Mouse (Mus musculus) liver, postnatal 0 days (tissue): ENCODE data around the gene Sacs. TPM values are rescaled to one million over a fixed set of nuclear protein-coding genes. Genes with fewer than 3 reads are reported as not detected.

ENCODE experiments used
- ATAC-seq: fragments of 200-750 bp; cut with Nextera tagmentation; 2 replicates; pipeline ENCODE4 v1.8.0; 2017; ENCODE audit warnings: mild to moderate bottlenecking, moderate library complexity
- DNase-seq: peaks from one replicate; pipeline ENCODE4 v3.0.0-alpha.2; 2016
- H3K27ac ChIP-seq: fragments of 300-500 bp; sonication (generic); 2 replicates; pipeline ENCODE4 v1.5.1; 2014; ENCODE audit warnings: antibody characterized with exemption, moderate library complexity, mild to moderate bottlenecking, low read depth
- H3K27me3 ChIP-seq: fragments of 300-500 bp; sonication (generic); 2 replicates; pipeline ENCODE4 v1.6.1; 2014; ENCODE audit warnings: low read length, control low read depth, mixed read lengths; ENCODE audit not compliant: insufficient read depth
- H3K36me3 ChIP-seq: fragments of 300-500 bp; sonication (generic); replicated peaks from 2 replicates; pipeline ENCODE4 v1.6.1; 2014; ENCODE audit warnings: mild to moderate bottlenecking, control low read depth, low read length, moderate library complexity, mixed read lengths; ENCODE audit not compliant: insufficient read depth
- H3K4me1 ChIP-seq: fragments of 300-500 bp; sonication (generic); 2 replicates; pipeline ENCODE4 v1.6.1; 2014; ENCODE audit warnings: antibody characterized with exemption, mild to moderate bottlenecking, control low read depth; ENCODE audit not compliant: insufficient read depth
- H3K4me2 ChIP-seq: fragments of 300-500 bp; sonication (generic); 2 replicates; pipeline ENCODE4 v1.6.1; 2014; ENCODE audit warnings: low read depth, mild to moderate bottlenecking, low read length, moderate library complexity, mixed read lengths
- H3K4me3 ChIP-seq: fragments of 300-500 bp; sonication (generic); 2 replicates; pipeline ENCODE4 v1.5.1; 2014; ENCODE audit warnings: low read depth, low read length
- H3K9ac ChIP-seq: fragments of 300-500 bp; sonication (generic); replicated peaks from 2 replicates; pipeline ENCODE4 v1.6.1; 2014; ENCODE audit warnings: mild to moderate bottlenecking, moderate library complexity
- H3K9me3 ChIP-seq: fragments of 300-500 bp; sonication (generic); 2 replicates; pipeline ENCODE4 v1.6.1; 2016; ENCODE audit warnings: mild to moderate bottlenecking, control low read depth, low read length, mixed read lengths
- CTCF ChIP-seq: sonication (generic); IDR thresholded peaks from 2 replicates; pipeline ENCODE4 v1.5.1; 2016; ENCODE audit warnings: antibody characterized with exemption, low read depth
- EP300 ChIP-seq: IDR thresholded peaks from 2 replicates; pipeline ENCODE4 v1.6.1; 2016; ENCODE audit warnings: antibody characterized with exemption, low read depth, mild to moderate bottlenecking
- WGBS: fragments of 180-500 bp; shearing (Covaris S2); extraction: QIAGEN DNeasy Blood & Tissue Kit; methylation state at CpG from one replicate; pipeline ENCODE4 v1.1.7; 2014; ENCODE audit not compliant: insufficient replicate concordance; 5-methylcytosine and 5-hydroxymethylcytosine counted together
- polyA plus RNA-seq: library from polyadenylated mRNA; unstranded; fragments of >200 nt; fragmentation: Nextera tagmentation; extraction: Ambion mirVana; gene quantifications from 2 replicates; pipeline ENCODE4 v1.2.1, GENCODE M21; 2015

The Sacs gene
- polyA plus RNA-seq, 1 experiment from 2014 or later, result 0.43 TPM

- no peak for TF ChIP-seq CTCF
- TF ChIP-seq EP300, result no peak
- H3K4me3 ChIP-seq, result no peak overlapping the region
- no peaks in the 10 kb centered on the region for H3K27me3 ChIP-seq
- 66% methylated on average over 9 of the region's 9 CpGs for WGBS
- H3K9ac ChIP-seq, result no peak overlapping the region
- no peak overlapping the region for H3K27ac ChIP-seq
- no peaks in the 10 kb centered on the region for H3K9me3 ChIP-seq
- no peak overlapping the region for H3K4me2 ChIP-seq
- DNase-seq, result no peak
- H3K4me1 ChIP-seq, result no peaks in the 10 kb centered on the region
- ATAC-seq, result no peak
- H3K36me3 ChIP-seq, result no peaks in the 10 kb centered on the region
Observed at GRCm38 (mm10) chr14:61238751-61239150, 100.5 kb downstream of the Sacs start.

- Histone ChIP-seq H3K4me3 (no peak overlapping the region), H3K9me3 (peaks cover 5% of the 10 kb centered on the region; the same call in 1 of the 2 replicates), H3K27me3 (no peaks in the 10 kb centered on the region), H3K27ac (no peak overlapping the region), H3K4me2 (no peak overlapping the region), H3K9ac (no peak overlapping the region), H3K4me1 (no peaks in the 10 kb centered on the region), H3K36me3 (no peaks in the 10 kb centered on the region)
- ATAC-seq (no peak), DNase-seq (no peak)
- TF ChIP-seq EP300 (no peak), CTCF (peak; percentile 69)
- WGBS, result 32% methylated on average over 6 of the region's 6 CpGs
Observed at GRCm38 (mm10) chr14:61242611-61243010, 104.4 kb downstream of the Sacs start.

DNA sequence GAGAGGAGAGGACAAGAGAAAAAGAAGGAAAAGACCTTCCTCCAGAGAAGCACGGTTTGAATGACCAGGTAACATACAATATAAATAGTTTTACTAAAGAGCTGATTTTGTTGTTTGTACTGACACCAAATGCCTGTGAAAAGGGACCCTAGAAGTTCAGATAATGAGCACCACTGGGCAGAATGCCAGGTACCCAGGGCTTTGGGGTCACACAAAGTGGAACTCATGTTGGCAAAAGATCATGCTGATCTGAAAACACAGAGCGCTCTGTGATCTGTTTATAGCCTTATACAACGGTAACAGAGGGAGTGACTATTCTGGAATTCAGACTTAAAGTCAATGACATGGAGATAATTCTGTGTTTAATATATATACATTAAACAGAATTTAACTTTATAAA lies 108.2 kb downstream of the Sacs start:
- no peaks in the 10 kb centered on the region for H3K27me3 ChIP-seq
- WGBS, result 77% methylated on average over 3 of the region's 3 CpGs
- no peak overlapping the region for H3K27ac ChIP-seq
- no peak overlapping the region for H3K4me2 ChIP-seq
- DNase-seq (no peak), ATAC-seq (no peak)
- no peaks in the 10 kb centered on the region for H3K36me3 ChIP-seq
- H3K4me1 ChIP-seq, result no peaks in the 10 kb centered on the region
- H3K4me3 ChIP-seq, result no peak overlapping the region
- no peak for TF ChIP-seq CTCF
- no peak for TF ChIP-seq EP300
- peaks cover 13% of the 10 kb centered on the region for H3K9me3 ChIP-seq
- no peak overlapping the region for H3K9ac ChIP-seq

DNA sequence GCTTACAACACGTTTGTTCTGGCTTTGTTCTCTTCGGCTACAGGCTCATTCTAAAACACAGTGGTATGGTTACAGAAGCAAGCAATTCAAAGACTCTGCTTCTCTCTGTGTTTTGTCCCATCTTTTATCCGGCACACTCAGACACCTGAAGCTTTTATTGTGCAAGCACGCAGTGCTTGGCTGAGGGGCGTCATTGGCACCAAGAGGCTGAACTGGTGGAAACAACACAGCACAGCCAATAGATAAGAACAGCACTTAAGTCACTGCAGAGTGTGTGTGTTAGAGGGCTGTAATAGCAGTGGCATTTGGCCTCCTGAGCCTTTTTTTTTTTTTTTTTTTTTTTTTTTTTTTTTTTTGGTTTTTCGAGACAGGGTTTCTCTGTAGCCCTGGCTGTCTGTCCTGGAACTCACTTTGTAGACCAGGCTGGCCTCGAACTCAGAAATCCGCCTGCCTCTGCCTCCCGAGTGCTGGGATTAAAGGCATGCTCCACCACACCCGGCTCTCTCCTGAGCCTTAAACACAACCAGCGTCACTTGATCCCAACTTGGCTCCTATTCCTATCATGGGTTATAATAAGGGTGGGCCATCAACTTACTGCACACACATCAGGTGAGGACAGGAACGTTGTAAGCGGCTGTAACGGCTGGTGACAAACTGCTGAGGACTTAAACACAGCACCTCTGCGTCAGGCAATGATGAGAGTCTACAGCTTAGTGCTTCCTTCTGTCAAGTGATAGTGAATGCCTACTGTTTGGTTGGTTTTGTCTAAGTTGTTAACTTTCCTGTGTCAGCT lies 114.5 kb downstream of the Sacs start:
- TF ChIP-seq CTCF (no peak), EP300 (no peak)
- Histone ChIP-seq H3K27ac (no peak overlapping the region), H3K4me1 (no peaks in the 10 kb centered on the region), H3K9ac (no peak overlapping the region), H3K4me2 (no peak overlapping the region), H3K27me3 (no peaks in the 10 kb centered on the region), H3K36me3 (no peaks in the 10 kb centered on the region), H3K9me3 (peaks cover 7% of the 10 kb centered on the region; the same call in 1 of the 2 replicates), H3K4me3 (no peak overlapping the region)
- 79% methylated on average over 15 of the region's 15 CpGs for WGBS
- DNase-seq (no peak), ATAC-seq (no peak)

DNA sequence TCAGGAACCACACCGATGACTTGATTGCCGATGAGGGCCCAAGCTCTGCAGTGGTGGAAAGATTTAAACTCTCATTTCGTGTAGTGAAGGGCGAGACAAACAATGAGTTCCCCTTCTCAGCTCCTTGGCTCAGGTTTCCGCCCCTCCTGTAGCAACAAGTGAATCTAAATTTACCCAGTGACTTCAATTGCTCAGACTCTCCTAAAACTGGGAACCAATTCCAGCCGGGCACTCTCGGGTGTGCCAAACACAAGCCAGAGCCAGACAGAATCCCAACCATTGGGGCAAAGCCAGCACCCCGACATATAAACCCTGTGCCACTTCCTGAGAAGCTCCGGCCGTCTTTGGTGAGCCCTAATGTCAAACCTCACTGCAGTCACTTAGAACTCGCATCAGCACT lies 120.1 kb downstream of the Sacs start, which contains the start of gene Sgcg:
TSS of gene Sgcg (minus strand) at position 139 of the 400 bp plus-strand sequence.
- TF ChIP-seq EP300, result no peak
- Histone ChIP-seq H3K4me3 (no peak within 1 kb of the TSS), H3K9ac (no peak within 1 kb of the TSS), H3K4me2 (no peak within 1 kb of the TSS), H3K9me3 (no peaks in the 10 kb centered on the region), H3K27me3 (no peaks in the 10 kb centered on the region), H3K36me3 (no peaks in the 10 kb centered on the region), H3K27ac (no peak within 1 kb of the TSS), H3K4me1 (no peaks in the 10 kb centered on the region)
- DNase-seq, result no peak
- 62% methylated on average over 11 of the region's 11 CpGs for WGBS
- ATAC-seq, result no peak

GRCm38 (mm10) chr14:61259084-61259483 lies 120.8 kb downstream of the Sacs start:
- DNase-seq, result no peak
- H3K27me3 ChIP-seq, result no peaks in the 10 kb centered on the region
- TF ChIP-seq CTCF, result no peak
- TF ChIP-seq EP300, result no peak
- no peak overlapping the region for H3K4me2 ChIP-seq
- no peak overlapping the region for H3K27ac ChIP-seq
- H3K9me3 ChIP-seq, result no peaks in the 10 kb centered on the region
- H3K9ac ChIP-seq, result no peak overlapping the region
- no peak for ATAC-seq
- no peaks in the 10 kb centered on the region for H3K36me3 ChIP-seq
- no peak overlapping the region for H3K4me3 ChIP-seq
- 47% methylated on average over 3 of the region's 3 CpGs for WGBS
- no peaks in the 10 kb centered on the region for H3K4me1 ChIP-seq
